Mouse (Mus musculus): ENCODE results near the gene Myb.

GRCm38 (mm10) chr10:21189756-21190397, 29.1 kb upstream of the Myb start:
- no peak for TF ChIP-seq HCFC1 (IDR thresholded peaks at IDR 0.05; ENCODE audit: borderline replicate concordance, insufficient read depth, low read length)
- TF ChIP-seq CHD2 (IDR thresholded peaks at IDR 0.05; ENCODE audit: low read depth, low read length), result no peak
